Mouse (Mus musculus) small intestine, adult 2 months (tissue): ENCODE data around the gene Lrfn5. TPM values are rescaled to one million over a fixed set of nuclear protein-coding genes. Genes with fewer than 3 reads are reported as not detected.

Experiments
- H3K27ac ChIP-seq: fragments of 200-500 bp; 2 replicates; pipeline ENCODE4 v1.5.1; 2012; ENCODE audit warnings: low read depth, low read length, control low read depth, inconsistent platforms; ENCODE audit not compliant: insufficient read depth
- H3K27me3 ChIP-seq: fragments of 200-500 bp; 2 replicates; pipeline ENCODE4 v1.6.1; 2012; ENCODE audit warnings: mild to moderate bottlenecking, moderate library complexity, low read length, inconsistent platforms; ENCODE audit not compliant: control insufficient read depth, insufficient read depth
- H3K36me3 ChIP-seq: fragments of 200-500 bp; 2 replicates; pipeline ENCODE4 v1.6.1; 2012; ENCODE audit warnings: mild to moderate bottlenecking, low read length, control low read depth, inconsistent platforms; ENCODE audit not compliant: control insufficient read depth, insufficient read depth
- H3K4me1 ChIP-seq: fragments of 200-500 bp; 2 replicates; pipeline ENCODE4 v1.6.1; 2012; ENCODE audit warnings: low read length, inconsistent platforms, mixed read lengths; ENCODE audit not compliant: control insufficient read depth, insufficient read depth, insufficient read length
- H3K4me3 ChIP-seq: fragments of 200-500 bp; 2 replicates; pipeline ENCODE4 v1.5.1; 2012; ENCODE audit warnings: low read depth, mild to moderate bottlenecking, control low read depth, inconsistent platforms, low read length, moderate library complexity
- CTCF ChIP-seq: fragments of 200-500 bp; IDR thresholded peaks from 2 replicates; pipeline ENCODE4 v1.5.1; 2012; ENCODE audit warnings: low read depth, mild to moderate bottlenecking, control low read depth, inconsistent platforms, low read length, moderate library complexity, mixed read lengths; ENCODE audit not compliant: insufficient replicate concordance, insufficient read length; ENCODE audit errors: extremely low read depth
- POLR2A ChIP-seq: fragments of 200-500 bp; IDR thresholded peaks from 2 replicates; pipeline ENCODE4 v1.6.1; 2012; ENCODE audit warnings: low read depth, mild to moderate bottlenecking, control low read depth, inconsistent platforms, low read length, moderate library complexity
- WGBS: fragments of 180-500 bp; shearing (Covaris S2); methylation state at CpG from one replicate; pipeline ENCODE4 v1.1.7; 2018; 5-methylcytosine and 5-hydroxymethylcytosine counted together
- polyA plus RNA-seq: library from polyadenylated mRNA; depleted of rRNA; stranded (reverse); fragments of >200 nt; gene quantifications from 2 replicates; pipeline ENCODE4 v1.2.3, GENCODE M21; 2012

Lrfn5 gene
- polyA plus RNA-seq, 1 experiment = 0.03 TPM

GRCm38 (mm10) chr12:61600305-61600704 is 77.4 kb downstream of the Lrfn5 start:
- TF ChIP-seq CTCF = no peak
- TF ChIP-seq POLR2A = no peak
- Histone ChIP-seq H3K27me3 (no peaks in the 10 kb centered on the region), H3K4me1 (no peaks in the 10 kb centered on the region), H3K4me3 (no peak overlapping the region), H3K36me3 (no peaks in the 10 kb centered on the region), H3K27ac (no peak overlapping the region)

GRCm38 (mm10) chr12:61607871-61608270 is 84.9 kb downstream of the Lrfn5 start:
- Histone ChIP-seq H3K4me3 (no peak overlapping the region), H3K27me3 (no peaks in the 10 kb centered on the region), H3K27ac (no peak overlapping the region), H3K4me1 (no peaks in the 10 kb centered on the region), H3K36me3 (no peaks in the 10 kb centered on the region)
- WGBS = 85% methylated on average over 3 of the region's 3 CpGs
- TF ChIP-seq POLR2A = no peak

DNA sequence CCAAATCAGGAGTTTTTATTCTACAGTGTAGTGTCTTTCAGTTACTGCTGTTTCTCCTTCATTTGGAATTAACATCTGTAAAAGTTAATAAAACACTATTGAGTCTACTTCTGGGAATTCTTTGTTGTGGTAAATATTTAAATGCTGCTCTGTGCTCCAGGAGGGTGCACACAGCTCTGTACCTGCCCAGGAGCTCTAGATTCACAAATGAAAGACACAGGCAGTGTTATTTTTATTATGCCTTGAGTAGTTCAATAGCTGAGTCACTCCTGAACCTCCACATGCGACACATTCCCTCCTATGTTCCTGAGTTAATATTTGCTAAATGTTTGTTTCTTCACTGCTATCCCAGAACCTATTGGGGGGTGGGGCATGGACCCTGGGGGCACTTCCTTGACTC is 87.1 kb downstream of the Lrfn5 start:
- TF ChIP-seq CTCF = no peak
- H3K36me3 ChIP-seq = no peaks in the 10 kb centered on the region
- no peak overlapping the region for H3K27ac ChIP-seq
- 28% methylated on average over 1 of the region's 1 CpGs for WGBS
- H3K4me1 ChIP-seq = no peaks in the 10 kb centered on the region
- H3K27me3 ChIP-seq = no peaks in the 10 kb centered on the region
- H3K4me3 ChIP-seq = no peak overlapping the region

DNA sequence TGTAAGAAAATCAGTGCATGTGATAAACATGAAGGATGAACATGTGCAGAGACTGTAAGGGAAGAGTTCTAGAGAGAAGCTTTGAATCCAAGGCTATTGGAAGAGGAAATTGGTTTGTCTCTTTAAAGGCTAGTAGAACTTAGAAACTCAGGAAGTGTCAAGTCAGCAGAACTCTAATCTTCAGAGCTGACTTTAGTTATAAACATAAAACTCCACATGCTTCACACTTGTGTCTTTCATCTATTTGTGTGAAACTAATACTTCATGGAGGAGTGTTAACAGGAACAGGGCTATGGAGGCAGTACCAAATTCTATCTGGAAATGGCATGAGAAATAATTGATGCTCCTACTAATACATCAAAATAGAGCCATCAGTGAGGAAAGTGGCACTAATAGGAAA is 101.6 kb downstream of the Lrfn5 start:
- H3K4me3 ChIP-seq = no peak overlapping the region
- no peaks in the 10 kb centered on the region for H3K27me3 ChIP-seq
- no peaks in the 10 kb centered on the region for H3K36me3 ChIP-seq
- TF ChIP-seq POLR2A = no peak
- TF ChIP-seq CTCF = no peak
- H3K27ac ChIP-seq = no peak overlapping the region
- no peaks in the 10 kb centered on the region for H3K4me1 ChIP-seq

DNA sequence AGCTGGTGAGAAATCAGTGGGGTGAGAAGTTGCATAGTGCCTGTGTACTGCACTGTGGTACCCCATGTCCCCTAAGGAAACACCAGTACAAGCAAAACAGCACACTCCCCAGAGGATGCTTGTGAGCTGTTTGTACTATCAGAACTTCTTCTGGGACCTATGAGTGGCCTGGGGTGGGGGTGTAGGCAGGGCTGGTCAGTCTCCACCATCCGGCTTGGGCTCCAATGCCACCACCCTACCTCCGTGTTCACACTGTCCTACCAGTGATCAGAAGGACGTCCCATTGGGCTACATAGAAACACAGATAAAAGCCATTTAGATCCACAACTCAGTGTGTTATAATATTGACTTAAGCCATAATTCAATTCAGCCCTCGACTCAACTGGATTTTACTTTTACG is 131.4 kb downstream of the Lrfn5 start:
- no peak overlapping the region for H3K27ac ChIP-seq
- H3K27me3 ChIP-seq = no peaks in the 10 kb centered on the region
- WGBS = 75% methylated on average over 5 of the region's 5 CpGs
- no peaks in the 10 kb centered on the region for H3K36me3 ChIP-seq
- H3K4me3 ChIP-seq = no peak overlapping the region
- H3K4me1 ChIP-seq = no peaks in the 10 kb centered on the region
- TF ChIP-seq POLR2A (no peak), CTCF (no peak)

DNA sequence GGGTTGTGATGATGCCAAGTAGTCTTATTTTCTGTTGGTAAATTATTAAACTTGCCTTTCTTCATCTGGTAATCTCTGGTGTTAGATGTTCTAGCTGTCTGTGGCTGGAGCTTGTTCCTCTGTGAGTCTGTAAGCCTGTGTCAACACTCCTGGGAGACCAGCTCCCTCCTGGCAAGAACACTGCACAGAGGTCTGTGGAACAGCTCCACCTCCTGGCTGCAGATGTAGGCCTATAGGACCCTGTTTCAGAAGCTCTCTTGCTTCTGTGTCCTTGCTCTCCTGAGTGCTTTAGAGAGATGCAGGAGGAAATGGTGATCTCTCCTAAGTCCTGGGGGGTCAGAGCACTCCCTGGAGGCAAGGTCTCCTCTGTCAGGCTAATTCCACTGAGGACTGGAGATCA is 200.2 kb downstream of the Lrfn5 start:
- Histone ChIP-seq H3K36me3 (no peaks in the 10 kb centered on the region), H3K4me1 (no peaks in the 10 kb centered on the region), H3K4me3 (no peak overlapping the region), H3K27me3 (no peaks in the 10 kb centered on the region), H3K27ac (no peak overlapping the region)
- TF ChIP-seq POLR2A = no peak
- no peak for TF ChIP-seq CTCF

DNA sequence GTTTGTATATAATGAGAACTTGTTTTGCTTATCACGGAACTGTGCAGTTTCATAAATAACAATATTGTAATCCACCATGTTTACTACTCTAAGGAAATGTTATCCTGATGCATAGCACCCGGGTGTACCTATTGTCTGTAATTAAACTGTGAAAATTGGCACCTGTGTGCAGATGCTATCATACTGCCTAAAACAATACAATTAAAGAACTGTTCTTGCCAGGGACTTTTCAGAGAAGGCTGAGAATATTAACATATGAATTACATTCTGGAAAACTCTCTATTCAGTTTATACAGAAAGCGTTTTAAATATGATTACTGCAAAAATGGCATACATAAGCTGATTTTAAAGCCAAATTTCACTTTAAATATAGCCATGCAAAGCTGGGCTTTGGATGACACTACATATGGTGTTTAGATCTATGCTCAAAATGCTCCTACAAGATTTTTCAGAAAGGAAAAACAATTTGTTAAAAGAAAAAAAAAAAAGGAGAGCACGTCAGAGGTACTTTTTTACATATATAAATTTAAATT is 284.2 kb downstream of the Lrfn5 start:
- Histone ChIP-seq H3K4me1 (no peaks in the 10 kb centered on the region), H3K27me3 (no peaks in the 10 kb centered on the region), H3K36me3 (no peaks in the 10 kb centered on the region), H3K4me3 (no peak overlapping the region), H3K27ac (no peak overlapping the region)
- TF ChIP-seq POLR2A = no peak
- TF ChIP-seq CTCF = no peak
- WGBS = 75% methylated on average over 4 of the region's 4 CpGs

- no peaks in the 10 kb centered on the region for H3K4me1 ChIP-seq
- no peak overlapping the region for H3K4me3 ChIP-seq
- H3K27ac ChIP-seq = no peak overlapping the region
- WGBS = 81% methylated on average over 5 of the region's 5 CpGs
- TF ChIP-seq POLR2A (no peak), CTCF (no peak)
- no peaks in the 10 kb centered on the region for H3K36me3 ChIP-seq
- H3K27me3 ChIP-seq = no peaks in the 10 kb centered on the region
Observed at GRCm38 (mm10) chr12:61823601-61824000, 300.7 kb downstream of the Lrfn5 start.
